Mouse (Mus musculus): ENCODE data around the gene Neu2. TPM values are rescaled to one million over a fixed set of nuclear protein-coding genes. Genes with fewer than 3 reads are reported as not detected.

The Neu2 gene
- polyA plus RNA-seq, 1 experiment from 2014 or later = 0.67 TPM

DNA sequence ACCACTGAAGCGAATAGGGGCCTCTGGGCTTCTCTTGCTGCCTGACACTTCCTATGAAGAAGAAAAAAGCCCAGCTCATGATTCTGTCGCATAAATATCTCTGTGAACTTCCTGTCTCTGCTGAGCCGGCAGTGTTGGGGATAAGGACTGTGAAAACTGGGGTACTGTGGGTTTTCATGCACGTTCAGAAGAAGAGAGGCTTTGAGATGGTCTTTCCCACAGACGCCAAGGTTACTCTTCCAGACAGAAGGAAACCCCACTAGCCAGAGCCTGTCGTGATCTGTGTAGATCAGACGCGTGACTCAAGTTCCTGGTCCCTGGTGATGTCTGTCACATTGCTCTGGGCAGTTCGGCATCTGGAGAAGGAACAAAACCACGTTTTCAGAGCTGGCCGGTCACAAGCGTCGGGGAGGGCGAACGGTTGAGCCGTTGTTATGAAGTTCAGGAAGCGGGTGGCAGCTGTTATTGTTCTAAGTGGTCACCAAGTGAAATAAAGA is 130.5 kb downstream of the Neu2 start:
- H3K9me3 ChIP-seq (ENCODE audit: low read length) = no peaks in the 10 kb centered on the region

DNA sequence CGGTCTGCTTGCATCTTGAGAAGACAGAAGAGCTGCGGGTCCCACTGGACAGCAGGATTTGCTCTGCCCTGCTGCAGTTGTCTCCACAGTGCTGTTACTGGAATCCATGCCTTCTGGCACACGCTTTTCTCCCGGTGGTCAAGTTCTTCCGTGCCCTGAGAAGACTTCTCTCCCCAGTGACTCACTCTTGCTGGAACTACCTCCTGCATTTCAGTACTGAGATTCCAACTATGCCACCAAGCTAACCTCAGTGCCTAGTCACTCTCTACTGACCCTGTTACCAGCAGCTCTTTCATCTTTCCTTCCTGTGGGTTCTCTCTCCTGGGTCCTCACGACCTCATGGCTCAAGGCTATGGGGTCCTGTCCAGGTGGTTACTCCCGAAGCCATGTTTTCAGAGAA is 133.3 kb downstream of the Neu2 start:
- WGBS (ENCODE audit: insufficient replicate concordance) = 81% methylated on average over 7 of the region's 7 CpGs
- Histone ChIP-seq H3K9ac (replicated peaks) (no peak overlapping the region), H3K27me3 (ENCODE audit: insufficient read depth, low read length) (no peaks in the 10 kb centered on the region), H3K4me1 (ENCODE audit: insufficient read depth) (peaks cover 44% of the 10 kb centered on the region), H3K9me3 (ENCODE audit: low read length) (no peaks in the 10 kb centered on the region), H3K36me3 (replicated peaks; ENCODE audit: insufficient read depth, low read length) (peaks cover 13% of the 10 kb centered on the region; the same call in 1 of the 2 replicates), H3K27ac (ENCODE audit: low read depth) (no peak overlapping the region), H3K4me3 (ENCODE audit: low read depth, low read length) (no peak overlapping the region), H3K4me2 (ENCODE audit: low read depth, low read length) (no peak overlapping the region)
- DNase-seq (no peak), ATAC-seq (no peak)
- TF ChIP-seq EP300 (IDR thresholded peaks at IDR 0.05; ENCODE audit: low read depth) (no peak), CTCF (IDR thresholded peaks at IDR 0.05; ENCODE audit: low read depth) (no peak)

More for the DNA sequence above, 130.5 kb downstream of the Neu2 start:
- DNase-seq (peak; percentile 52), ATAC-seq (no peak)
- Histone ChIP-seq H3K4me1 (ENCODE audit: insufficient read depth) (peaks cover 57% of the 10 kb centered on the region), H3K9ac (replicated peaks) (peak overlapping the region; percentile 31; the same call in 1 of the 2 replicates), H3K4me3 (ENCODE audit: low read depth, low read length) (no peak overlapping the region), H3K27me3 (ENCODE audit: insufficient read depth, low read length) (no peaks in the 10 kb centered on the region), H3K36me3 (replicated peaks; ENCODE audit: insufficient read depth, low read length) (peaks cover 13% of the 10 kb centered on the region; the same call in 1 of the 2 replicates), H3K27ac (ENCODE audit: low read depth) (peak overlapping the region; percentile 90), H3K4me2 (ENCODE audit: low read depth, low read length) (peak overlapping the region; percentile 42)
- 26% methylated on average over 17 of the region's 17 CpGs for WGBS (ENCODE audit: insufficient replicate concordance)
- no peak for TF ChIP-seq CTCF (IDR thresholded peaks at IDR 0.05; ENCODE audit: low read depth)
- TF ChIP-seq EP300 (IDR thresholded peaks at IDR 0.05; ENCODE audit: low read depth) = no peak

DNA sequence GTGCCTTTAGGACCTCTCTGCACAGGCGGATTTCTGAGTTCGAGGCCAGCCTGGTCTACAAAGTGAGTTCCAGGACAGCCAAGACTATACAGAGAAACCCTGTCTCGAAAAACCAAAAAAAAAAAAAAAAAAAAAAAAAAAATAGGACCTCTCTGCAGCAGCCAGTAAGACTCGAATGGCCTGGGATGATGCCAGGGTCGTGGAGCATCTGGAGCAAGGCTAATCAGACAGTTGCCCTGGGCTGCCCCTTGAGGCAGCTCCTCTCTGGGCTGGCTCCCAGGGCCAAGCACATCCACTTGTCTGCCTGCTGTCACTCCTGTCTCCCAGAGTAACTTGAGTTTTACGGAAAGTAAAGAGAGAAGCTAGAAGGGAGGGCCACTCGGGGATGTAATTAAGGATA is 135.4 kb downstream of the Neu2 start:
- Histone ChIP-seq H3K27me3 (ENCODE audit: insufficient read depth, low read length) (no peaks in the 10 kb centered on the region), H3K4me2 (ENCODE audit: low read depth, low read length) (no peak overlapping the region), H3K9me3 (ENCODE audit: low read length) (no peaks in the 10 kb centered on the region), H3K9ac (replicated peaks) (no peak overlapping the region), H3K36me3 (replicated peaks; ENCODE audit: insufficient read depth, low read length) (peaks cover 16% of the 10 kb centered on the region; the same call in 1 of the 2 replicates), H3K4me1 (ENCODE audit: insufficient read depth) (peaks cover 44% of the 10 kb centered on the region), H3K4me3 (ENCODE audit: low read depth, low read length) (no peak overlapping the region), H3K27ac (ENCODE audit: low read depth) (peak overlapping the region; percentile 39; the same call in 1 of the 2 replicates)
- 66% methylated on average over 7 of the region's 7 CpGs for WGBS (ENCODE audit: insufficient replicate concordance)
- DNase-seq = no peak
- no peak for TF ChIP-seq EP300 (IDR thresholded peaks at IDR 0.05; ENCODE audit: low read depth)
- TF ChIP-seq CTCF (IDR thresholded peaks at IDR 0.05; ENCODE audit: low read depth) = no peak
- no peak for ATAC-seq

GRCm38 (mm10) chr1:87645748-87646147 is 136.1 kb downstream of the Neu2 start:
- no peak overlapping the region for H3K4me2 ChIP-seq (ENCODE audit: low read depth, low read length)
- DNase-seq (no peak), ATAC-seq (no peak)
- no peaks in the 10 kb centered on the region for H3K27me3 ChIP-seq (ENCODE audit: insufficient read depth, low read length)
- H3K4me1 ChIP-seq (ENCODE audit: insufficient read depth) = peaks cover 42% of the 10 kb centered on the region
- H3K27ac ChIP-seq (ENCODE audit: low read depth) = peak overlapping the region; percentile 39; the same call in 1 of the 2 replicates
- H3K9me3 ChIP-seq (ENCODE audit: low read length) = no peaks in the 10 kb centered on the region
- H3K9ac ChIP-seq (replicated peaks) = 0 out of 2 replicates have a peak overlapping the region, but pooled peaks have one; percentile 11
- 41% methylated on average over 6 of the region's 6 CpGs for WGBS (ENCODE audit: insufficient replicate concordance)
- H3K36me3 ChIP-seq (replicated peaks; ENCODE audit: insufficient read depth, low read length) = peaks cover 16% of the 10 kb centered on the region; the same call in 1 of the 2 replicates
- TF ChIP-seq CTCF (IDR thresholded peaks at IDR 0.05; ENCODE audit: low read depth) (no peak), EP300 (IDR thresholded peaks at IDR 0.05; ENCODE audit: low read depth) (no peak)
- H3K4me3 ChIP-seq (ENCODE audit: low read depth, low read length) = no peak overlapping the region

Other genes starting within 250 kb of the Neu2 start
- gene Efhd1, start 245.5 kb upstream of the Neu2 start, polyA plus RNA-seq (2015; fragmentation: Nextera tagmentation; extraction: Ambion mirVana) = 0.24 and 0.26 TPM in 2 replicates
- 12.1 and 13.3 TPM in 2 replicates for gene Gigyf2, start 182.9 kb upstream of the Neu2 start, polyA plus RNA-seq (2015; fragmentation: Nextera tagmentation; extraction: Ambion mirVana)
- gene Kcnj13, start 115.2 kb upstream of the Neu2 start, polyA plus RNA-seq (2015; fragmentation: Nextera tagmentation; extraction: Ambion mirVana) = not detected in 2 replicates
- gene Snorc, start 39.6 kb upstream of the Neu2 start, polyA plus RNA-seq (2015; fragmentation: Nextera tagmentation; extraction: Ambion mirVana) = 0.25 and 0.34 TPM in 2 replicates
- gene Ngef, start 64.0 kb downstream of the Neu2 start, polyA plus RNA-seq (2015; fragmentation: Nextera tagmentation; extraction: Ambion mirVana) = 5.6 and 7.9 TPM in 2 replicates
- gene Inpp5d, start 110.4 kb downstream of the Neu2 start, polyA plus RNA-seq (2015; fragmentation: Nextera tagmentation; extraction: Ambion mirVana) = 11.3 and 13.3 TPM in 2 replicates
- gene Atg16l1, start 246.0 kb downstream of the Neu2 start, polyA plus RNA-seq (2015; fragmentation: Nextera tagmentation; extraction: Ambion mirVana) = 15.4 and 18.6 TPM in 2 replicates

Data from liver, postnatal 0 days (tissue).